Mouse (Mus musculus) intestine, postnatal 0 days (tissue): Measurements from ENCODE around the gene Hcrtr1. TPM values are rescaled to one million over a fixed set of nuclear protein-coding genes. Genes with fewer than 3 reads are reported as not detected.
A peak's percentile ranks its signal among the peaks of the same experiment; 100 is the strongest.

ENCODE experiments used
- ATAC-seq: fragments of 200-750 bp; cut with Nextera tagmentation; 2 replicates; pipeline ENCODE4 v1.8.0; 2017; ENCODE audit warnings: mild to moderate bottlenecking, moderate TSS enrichment, moderate library complexity
- H3K27ac ChIP-seq: fragments of 300-500 bp; sonication (generic); 2 replicates; pipeline ENCODE4 v1.5.1; 2014; ENCODE audit warnings: mild to moderate bottlenecking, low read depth, low read length, moderate library complexity
- H3K27me3 ChIP-seq: fragments of 300-500 bp; sonication (generic); replicated peaks from 2 replicates; pipeline ENCODE4 v1.6.1; 2014; ENCODE audit warnings: low read length, mixed read lengths; ENCODE audit not compliant: control insufficient read depth, insufficient read depth
- H3K36me3 ChIP-seq: fragments of 300-500 bp; sonication (generic); 2 replicates; pipeline ENCODE4 v1.6.1; 2014; ENCODE audit warnings: mild to moderate bottlenecking, moderate library complexity; ENCODE audit not compliant: control insufficient read depth, insufficient read depth
- H3K4me1 ChIP-seq: fragments of 300-500 bp; sonication (generic); replicated peaks from 2 replicates; pipeline ENCODE4 v1.6.1; 2014; ENCODE audit warnings: antibody characterized with exemption, low read length, mixed read lengths; ENCODE audit not compliant: control insufficient read depth, insufficient read depth
- H3K4me2 ChIP-seq: fragments of 300-500 bp; sonication (generic); replicated peaks from 2 replicates; pipeline ENCODE4 v1.6.1; 2014; ENCODE audit warnings: low read depth, mild to moderate bottlenecking, moderate library complexity
- H3K4me3 ChIP-seq: fragments of 300-500 bp; sonication (generic); 2 replicates; pipeline ENCODE4 v1.5.1; 2014; ENCODE audit warnings: low read depth, low read length
- H3K9ac ChIP-seq: fragments of 300-500 bp; sonication (generic); 2 replicates; pipeline ENCODE4 v1.6.1; 2014; ENCODE audit warnings: mild to moderate bottlenecking, low read depth, low read length
- H3K9me3 ChIP-seq: fragments of 300-500 bp; sonication (generic); 2 replicates; pipeline ENCODE4 v1.6.1; 2016; ENCODE audit warnings: mixed run types; ENCODE audit not compliant: control insufficient read depth
- CTCF ChIP-seq: sonication (generic); IDR thresholded peaks from 2 replicates; pipeline ENCODE4 v1.5.1; 2016; ENCODE audit warnings: low read depth, mild to moderate bottlenecking, control low read depth, antibody characterized with exemption, moderate library complexity
- WGBS: fragments of 180-500 bp; shearing (Covaris S2); extraction: QIAGEN DNeasy Blood & Tissue Kit; methylation state at CpG from one replicate; pipeline ENCODE4 v1.1.7; 2014; 5-methylcytosine and 5-hydroxymethylcytosine counted together
- polyA plus RNA-seq: library from polyadenylated mRNA; unstranded; fragments of >200 nt; fragmentation: Nextera tagmentation; extraction: Ambion mirVana; gene quantifications from 2 replicates; pipeline ENCODE4 v1.2.1, GENCODE M21; 2015

The Hcrtr1 gene
- polyA plus RNA-seq, 1 experiment from 2014 or later = 0.91 TPM

DNA sequence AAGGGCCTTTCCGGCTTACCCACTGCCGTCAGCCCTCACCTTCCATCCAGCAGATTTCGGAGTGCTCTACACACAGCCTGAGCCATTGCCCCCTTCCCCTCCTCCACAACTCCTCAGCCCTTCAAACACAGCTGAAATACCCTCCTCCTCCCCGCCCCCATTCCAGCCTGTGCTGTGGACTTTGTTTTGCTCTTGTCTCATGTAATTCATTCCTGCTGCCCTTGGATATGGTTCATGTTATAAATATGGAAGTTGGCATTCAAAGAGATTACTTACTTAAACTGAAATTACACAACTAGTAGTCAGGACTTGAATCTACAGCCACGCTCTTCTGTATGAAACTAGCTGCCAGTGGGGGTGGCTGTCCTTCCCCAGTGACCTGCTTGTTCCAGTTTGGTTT is 16.1 kb downstream of the Hcrtr1 start:
- Histone ChIP-seq H3K27ac (no peak overlapping the region), H3K4me3 (no peak overlapping the region), H3K36me3 (peaks cover 68% of the 10 kb centered on the region), H3K4me2 (no peak overlapping the region), H3K9me3 (no peaks in the 10 kb centered on the region), H3K27me3 (no peaks in the 10 kb centered on the region), H3K9ac (no peak overlapping the region), H3K4me1 (no peaks in the 10 kb centered on the region)
- no peak for TF ChIP-seq CTCF
- WGBS = 85% methylated on average over 5 of the region's 5 CpGs
- ATAC-seq = no peak

DNA sequence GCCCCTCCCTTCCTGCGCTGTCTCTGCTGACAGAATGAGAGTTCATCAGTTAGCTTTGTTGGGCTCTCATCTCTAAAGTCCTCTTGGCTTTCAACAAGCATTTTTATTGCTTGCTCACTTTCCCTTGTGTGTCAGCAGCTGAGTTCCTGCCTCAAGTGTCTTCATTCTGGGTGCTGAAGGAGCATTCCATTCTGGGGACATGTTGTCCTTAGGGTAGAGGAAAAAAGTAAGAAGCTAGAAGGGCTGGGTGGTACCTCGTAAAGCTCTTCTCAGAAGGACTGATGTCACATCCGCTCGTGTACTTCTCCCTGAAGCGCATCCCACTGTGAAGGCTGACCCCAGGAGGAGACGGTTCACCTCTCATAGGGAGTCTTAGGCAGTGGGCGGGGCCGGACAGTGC is 17.6 kb downstream of the Hcrtr1 start:
- H3K27me3 ChIP-seq = no peaks in the 10 kb centered on the region
- TF ChIP-seq CTCF = no peak
- no peak overlapping the region for H3K4me3 ChIP-seq
- H3K27ac ChIP-seq = no peak overlapping the region
- WGBS = 83% methylated on average over 8 of the region's 8 CpGs
- H3K9me3 ChIP-seq = no peaks in the 10 kb centered on the region
- no peak overlapping the region for H3K9ac ChIP-seq
- H3K4me1 ChIP-seq = no peaks in the 10 kb centered on the region
- H3K4me2 ChIP-seq = no peak overlapping the region
- H3K36me3 ChIP-seq = peaks cover 53% of the 10 kb centered on the region
- no peak for ATAC-seq

DNA sequence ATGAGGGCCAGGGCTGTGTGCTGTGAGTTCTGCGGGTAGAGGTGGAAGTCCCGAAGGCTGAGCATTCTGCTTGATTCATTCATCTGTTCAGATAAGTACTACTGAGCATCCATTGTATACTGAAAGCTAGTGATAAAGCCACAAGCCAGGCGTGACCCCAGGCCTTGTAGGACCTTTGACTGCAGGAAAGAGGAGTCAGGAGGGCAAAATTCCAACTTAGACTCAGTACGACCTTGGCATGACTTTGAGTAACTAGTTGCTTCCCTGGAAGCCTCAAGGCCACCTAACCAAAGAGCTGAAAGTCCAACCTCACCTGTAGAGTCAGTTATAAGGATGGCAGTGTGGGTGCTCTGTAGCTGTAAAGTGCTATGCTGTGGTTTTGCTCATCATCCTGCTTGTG is 18.4 kb downstream of the Hcrtr1 start:
- peaks cover 45% of the 10 kb centered on the region for H3K36me3 ChIP-seq

DNA sequence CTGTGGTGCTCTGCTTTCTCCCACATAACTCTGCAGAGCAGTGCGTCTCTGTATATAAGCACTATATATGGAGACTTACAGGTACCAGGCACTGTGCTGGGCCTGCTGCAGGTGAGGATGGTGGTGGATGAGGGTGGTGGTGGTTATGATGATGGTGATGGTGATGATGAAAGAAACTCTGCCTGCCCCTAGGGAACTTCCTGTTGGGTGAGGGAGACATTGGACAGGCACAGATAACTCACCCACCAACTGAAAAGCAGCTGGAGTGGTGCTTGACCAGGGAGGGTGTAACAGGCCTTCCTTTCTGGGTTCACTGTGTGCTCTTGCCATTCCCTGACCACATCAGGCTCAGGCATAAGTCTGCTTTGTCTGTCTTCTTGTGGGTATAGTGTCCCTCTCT is 26.4 kb downstream of the Hcrtr1 start:
- H3K36me3 ChIP-seq = peaks cover 11% of the 10 kb centered on the region; the same call in 1 of the 2 replicates
- H3K9me3 ChIP-seq = no peaks in the 10 kb centered on the region
- H3K4me2 ChIP-seq = no peak overlapping the region
- TF ChIP-seq CTCF = no peak
- peaks cover 10% of the 10 kb centered on the region; the same call in 1 of the 2 replicates for H3K4me1 ChIP-seq
- no peak overlapping the region for H3K9ac ChIP-seq
- H3K4me3 ChIP-seq = no peak overlapping the region
- no peaks in the 10 kb centered on the region for H3K27me3 ChIP-seq
- 0 out of 2 replicates have a peak overlapping the region, but pooled peaks have one; percentile 5 for H3K27ac ChIP-seq
- WGBS = 100% methylated on average over 1 of the region's 1 CpGs
- no peak for ATAC-seq

More for the DNA sequence above, 18.4 kb downstream of the Hcrtr1 start:
- no peak for TF ChIP-seq CTCF
- no peak overlapping the region for H3K27ac ChIP-seq
- H3K4me3 ChIP-seq = no peak overlapping the region
- H3K4me1 ChIP-seq = no peaks in the 10 kb centered on the region
- H3K27me3 ChIP-seq = no peaks in the 10 kb centered on the region
- no peak overlapping the region for H3K4me2 ChIP-seq
- H3K9me3 ChIP-seq = no peaks in the 10 kb centered on the region
- 71% methylated on average over 4 of the region's 4 CpGs for WGBS
- H3K9ac ChIP-seq = no peak overlapping the region
- no peak for ATAC-seq

GRCm38 (mm10) chr4:130112299-130112698 is 26.9 kb downstream of the Hcrtr1 start:
- 64% methylated on average over 7 of the region's 7 CpGs for WGBS
- no peaks in the 10 kb centered on the region for H3K27me3 ChIP-seq
- peaks cover 10% of the 10 kb centered on the region; the same call in 1 of the 2 replicates for H3K4me1 ChIP-seq
- H3K36me3 ChIP-seq = peaks cover 11% of the 10 kb centered on the region; the same call in 1 of the 2 replicates
- ATAC-seq = no peak
- H3K4me3 ChIP-seq = no peak overlapping the region
- no peak overlapping the region for H3K4me2 ChIP-seq
- no peak overlapping the region for H3K27ac ChIP-seq
- TF ChIP-seq CTCF = no peak
- no peaks in the 10 kb centered on the region for H3K9me3 ChIP-seq
- H3K9ac ChIP-seq = no peak overlapping the region

DNA sequence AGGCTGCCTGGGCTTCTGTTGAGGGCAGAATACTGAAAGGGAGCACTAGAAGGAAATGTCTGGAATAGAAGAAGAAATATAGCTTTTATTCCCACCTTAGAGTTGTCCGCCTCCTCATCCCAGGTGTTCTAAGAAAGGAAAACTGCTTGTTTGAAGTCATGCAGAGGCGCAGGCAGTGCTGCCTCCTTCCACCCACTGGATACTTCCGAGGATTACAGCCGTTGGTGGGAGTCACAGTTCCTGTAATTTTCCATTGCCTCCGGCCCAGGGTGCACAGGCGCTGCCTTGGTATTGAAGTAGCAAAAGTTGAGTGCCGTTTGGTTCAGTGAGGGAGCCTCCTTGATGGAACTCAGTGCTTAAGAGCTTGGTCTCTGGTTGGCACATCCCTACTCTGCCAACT is 29.1 kb downstream of the Hcrtr1 start:
- Histone ChIP-seq H3K4me3 (no peak overlapping the region), H3K9ac (no peak overlapping the region), H3K9me3 (no peaks in the 10 kb centered on the region), H3K4me1 (peaks cover 10% of the 10 kb centered on the region; the same call in 1 of the 2 replicates), H3K4me2 (peak overlapping the region; percentile 60), H3K27ac (peak overlapping the region; percentile 31; the same call in 1 of the 2 replicates), H3K27me3 (no peaks in the 10 kb centered on the region), H3K36me3 (peaks cover 11% of the 10 kb centered on the region; the same call in 1 of the 2 replicates)
- TF ChIP-seq CTCF = no peak
- 81% methylated on average over 7 of the region's 7 CpGs for WGBS
- no peak for ATAC-seq
